Mouse (Mus musculus) kidney, embryonic 16.5 days (tissue): ENCODE measurements around the gene Tspear. TPM values are rescaled to one million over a fixed set of nuclear protein-coding genes. Genes with fewer than 3 reads are reported as not detected.
"Not testable (repeated sequence)": the region's sequence is repeated elsewhere in the genome, so short reads cannot be mapped to it uniquely, and the experiment has no call there.

ENCODE experiments used
- ATAC-seq: fragments of 200-750 bp; cut with Nextera tagmentation; 2 replicates; pipeline ENCODE4 v1.8.0; 2017; ENCODE audit warnings: moderate TSS enrichment; ENCODE audit not compliant: low FRiP score, low TSS enrichment
- H3K27ac ChIP-seq: fragments of 300-500 bp; sonication (generic); 2 replicates; pipeline ENCODE4 v1.5.1; 2014; ENCODE audit warnings: low read length
- H3K27me3 ChIP-seq: fragments of 300-500 bp; sonication (generic); 2 replicates; pipeline ENCODE4 v1.6.1; 2014; ENCODE audit warnings: low read length, control low read depth, mixed read lengths; ENCODE audit not compliant: insufficient read depth
- H3K36me3 ChIP-seq: fragments of 300-500 bp; sonication (generic); 2 replicates; pipeline ENCODE4 v1.6.1; 2014; ENCODE audit warnings: low read length, control low read depth, mixed read lengths; ENCODE audit not compliant: insufficient read depth
- H3K4me1 ChIP-seq: fragments of 300-500 bp; sonication (generic); 2 replicates; pipeline ENCODE4 v1.6.1; 2014; ENCODE audit warnings: low read length, control low read depth, mixed read lengths; ENCODE audit not compliant: insufficient read depth
- H3K4me2 ChIP-seq: fragments of 300-500 bp; sonication (generic); replicated peaks from 2 replicates; pipeline ENCODE4 v1.6.1; 2014; ENCODE audit warnings: low read depth, low read length
- H3K4me3 ChIP-seq: fragments of 300-500 bp; sonication (generic); 2 replicates; pipeline ENCODE4 v1.5.1; 2014; ENCODE audit warnings: mild to moderate bottlenecking, low read length
- H3K9ac ChIP-seq: fragments of 300-500 bp; sonication (generic); replicated peaks from 2 replicates; pipeline ENCODE4 v1.6.1; 2014; ENCODE audit warnings: low read length
- H3K9me3 ChIP-seq: fragments of 300-500 bp; sonication (generic); 2 replicates; pipeline ENCODE4 v1.6.1; 2016; ENCODE audit warnings: low read length, control low read depth
- WGBS: fragments of 180-500 bp; shearing (Covaris S2); extraction: QIAGEN DNeasy Blood & Tissue Kit; methylation state at CpG from one replicate; pipeline ENCODE4 v1.1.7; 2014; 5-methylcytosine and 5-hydroxymethylcytosine counted together
- polyA plus RNA-seq: library from polyadenylated mRNA; unstranded; fragments of >200 nt; fragmentation: Nextera tagmentation; extraction: Ambion mirVana; gene quantifications from 2 replicates; pipeline ENCODE4 v1.2.1, GENCODE M21; 2015

The Tspear gene
- polyA plus RNA-seq, 1 experiment from 2014 or later, result 0.71 TPM

DNA sequence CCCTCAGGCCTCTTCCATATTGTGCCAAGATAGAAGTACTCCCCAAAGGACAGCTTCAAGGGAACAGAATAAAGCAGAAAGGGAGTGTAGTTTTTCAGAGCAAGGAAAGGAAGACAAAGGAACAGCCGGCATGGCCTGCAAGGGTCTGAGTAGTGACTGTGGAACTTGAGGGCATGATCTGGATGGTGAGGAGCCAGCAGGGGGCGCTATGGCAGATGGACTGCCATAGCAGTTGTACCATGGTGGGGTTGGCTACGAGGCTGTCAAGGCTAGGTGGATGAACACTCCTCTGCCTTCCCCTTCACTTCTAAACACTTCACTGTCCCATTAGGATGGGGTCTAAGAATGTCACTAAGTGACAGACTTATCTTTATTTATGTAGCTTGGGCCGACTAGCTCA lies 42.9 kb downstream of the Tspear start:
- no peak for ATAC-seq

DNA sequence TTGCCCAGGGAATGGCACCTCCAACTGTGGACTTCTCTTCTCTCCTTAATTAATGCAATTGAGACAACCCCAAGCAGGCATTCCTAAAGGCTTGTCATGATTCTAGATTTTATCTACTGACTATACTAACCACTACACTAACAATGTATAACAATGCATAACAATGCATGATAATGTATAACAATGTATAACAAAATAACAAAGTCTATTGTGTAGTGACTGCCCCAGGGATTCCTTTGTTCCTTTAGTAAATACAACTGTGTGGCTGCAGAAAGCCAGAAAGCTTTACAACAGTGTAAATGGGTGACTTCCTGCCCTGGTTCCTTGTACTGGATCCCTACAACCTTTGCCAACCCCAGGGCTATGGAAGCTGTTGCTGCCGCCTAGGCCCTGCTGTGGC lies 49.6 kb downstream of the Tspear start:
- no peak overlapping the region for H3K9ac ChIP-seq
- H3K36me3 ChIP-seq, result no peaks in the 10 kb centered on the region
- no peaks in the 10 kb centered on the region for H3K4me1 ChIP-seq
- WGBS, result 100% methylated on average over 1 of the region's 1 CpGs
- no peak overlapping the region for H3K4me3 ChIP-seq
- H3K4me2 ChIP-seq, result no peak overlapping the region
- no peak for ATAC-seq
- no peaks in the 10 kb centered on the region for H3K27me3 ChIP-seq
- H3K9me3 ChIP-seq, result no peaks in the 10 kb centered on the region; the same call in 1 of the 2 replicates
- H3K27ac ChIP-seq, result no peak overlapping the region

More for the DNA sequence above, 42.9 kb downstream of the Tspear start:
- Histone ChIP-seq H3K9me3 (no peaks in the 10 kb centered on the region), H3K9ac (no peak overlapping the region), H3K4me1 (no peaks in the 10 kb centered on the region), H3K27ac (no peak overlapping the region), H3K4me3 (no peak overlapping the region), H3K27me3 (no peaks in the 10 kb centered on the region), H3K4me2 (no peak overlapping the region), H3K36me3 (no peaks in the 10 kb centered on the region)
- whole genome bisulfite sequencing, result 47% methylated on average over 4 of the region's 4 CpGs

DNA sequence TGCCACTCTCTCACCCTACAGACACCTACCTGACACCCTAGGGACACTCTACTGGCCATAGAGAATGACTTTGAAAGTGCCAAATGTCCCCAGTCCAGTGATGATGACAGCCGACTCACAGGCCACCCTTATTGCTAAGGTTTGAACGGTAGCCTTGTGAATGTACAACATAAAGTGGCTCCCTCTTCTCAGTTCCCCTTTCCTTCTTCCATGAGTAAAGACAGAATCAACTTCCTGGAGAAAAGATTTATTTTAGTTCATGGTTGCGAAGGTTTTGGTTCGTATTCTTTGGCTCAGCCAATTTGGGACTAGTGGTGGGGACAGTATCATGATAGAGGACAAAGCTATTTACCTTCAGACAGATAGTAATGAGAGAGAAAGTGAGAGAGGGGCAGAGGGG lies 52.6 kb downstream of the Tspear start:
- 86% methylated on average over 4 of the region's 4 CpGs for WGBS
- Histone ChIP-seq H3K4me3 (no peak overlapping the region), H3K4me2 (no peak overlapping the region), H3K27me3 (no peaks in the 10 kb centered on the region), H3K4me1 (no peaks in the 10 kb centered on the region), H3K27ac (no peak overlapping the region), H3K36me3 (no peaks in the 10 kb centered on the region), H3K9ac (no peak overlapping the region), H3K9me3 (no peaks in the 10 kb centered on the region; the same call in 1 of the 2 replicates)
- ATAC-seq, result no peak

DNA sequence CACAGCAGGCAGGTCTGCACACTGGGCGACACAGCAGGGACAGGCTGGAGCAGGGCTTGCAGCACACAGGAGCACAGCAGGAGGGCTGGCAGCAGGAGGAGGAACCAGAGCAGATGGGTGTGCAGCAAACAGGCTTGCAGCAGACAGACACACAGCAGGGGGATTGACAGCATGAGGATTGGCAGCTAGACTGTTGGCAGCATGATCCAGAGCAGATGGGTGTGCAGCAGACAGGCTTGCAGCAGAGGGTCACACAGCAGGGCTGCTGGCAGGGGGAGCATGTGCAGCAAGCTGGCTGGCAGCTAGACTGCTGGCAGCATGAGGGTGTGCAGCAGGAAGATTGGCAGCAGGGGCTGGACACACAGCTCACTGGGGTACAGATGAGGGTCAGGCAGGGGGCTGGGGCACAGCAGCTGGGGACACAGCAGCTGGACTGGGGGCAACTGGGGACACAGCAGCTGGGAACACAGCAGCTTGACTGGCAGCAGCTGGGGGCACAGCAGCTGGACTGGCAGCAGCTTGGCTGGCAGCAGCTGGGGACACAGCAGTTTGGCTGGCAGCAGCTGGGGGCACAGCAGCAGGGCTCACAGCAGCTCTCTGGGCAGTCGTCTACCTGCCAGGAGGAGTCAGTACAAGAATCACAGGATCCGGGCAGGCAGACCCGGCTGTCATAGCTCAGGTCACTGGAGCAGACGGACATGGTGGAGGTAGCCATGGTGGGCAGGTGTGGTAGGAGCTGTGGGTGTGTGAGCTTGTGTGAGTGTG lies 55.7 kb downstream of the Tspear start, which contains the start of gene Gm18596:
Gm18596 (minus strand) TSS at position 715 of the 765 bp plus-strand sequence.
- not testable (repeated sequence) for H3K4me2 ChIP-seq, H3K36me3 ChIP-seq, H3K27me3 ChIP-seq, H3K27ac ChIP-seq, H3K4me3 ChIP-seq, ATAC-seq, H3K9me3 ChIP-seq, H3K4me1 ChIP-seq, H3K9ac ChIP-seq
- 65% methylated on average over 4 of the region's 5 CpGs for WGBS

DNA sequence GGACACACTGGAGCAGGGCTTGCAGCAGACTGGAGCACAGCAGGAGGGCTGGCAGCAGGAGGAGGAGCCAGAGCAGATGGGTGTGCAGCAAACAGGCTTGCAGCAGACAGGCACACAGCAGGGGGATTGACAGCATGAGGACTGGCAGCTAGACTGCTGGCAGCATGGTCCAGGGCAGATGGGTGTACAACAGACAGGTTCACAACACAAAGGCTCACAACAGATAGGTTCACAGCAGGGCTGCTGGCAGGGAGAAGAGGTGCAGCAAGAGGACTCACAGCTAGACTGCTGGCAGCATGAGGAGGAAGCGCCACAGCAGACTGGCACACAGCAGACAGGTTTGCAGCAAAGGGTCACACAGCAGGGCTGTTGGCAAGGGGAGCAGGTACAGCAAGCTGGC lies 64.3 kb downstream of the Tspear start:
- not testable (repeated sequence) for ATAC-seq, H3K4me3 ChIP-seq, H3K27ac ChIP-seq, H3K4me2 ChIP-seq, H3K36me3 ChIP-seq, H3K4me1 ChIP-seq, H3K9ac ChIP-seq, H3K27me3 ChIP-seq, H3K9me3 ChIP-seq
- WGBS, result 77% methylated on average over 1 of the region's 1 CpGs

DNA sequence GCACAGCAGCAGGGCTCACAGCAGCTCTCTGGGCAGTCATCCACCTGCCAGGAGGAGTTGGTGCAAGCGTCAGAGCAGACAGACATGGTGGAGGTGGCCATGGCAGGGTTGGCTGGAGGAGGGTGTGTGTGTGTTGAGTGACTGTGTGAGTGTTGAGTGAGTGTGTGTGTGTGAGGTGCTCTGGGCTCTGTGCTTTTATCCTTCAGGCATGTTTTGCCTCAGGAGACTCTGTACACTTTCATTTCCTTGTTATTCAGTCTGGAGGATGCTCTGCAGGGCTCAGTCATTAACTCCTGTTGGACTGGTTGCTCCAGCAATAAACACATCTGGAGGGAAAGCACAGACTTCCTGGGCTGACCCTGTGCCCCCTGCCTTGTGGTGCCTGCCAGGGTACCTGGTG lies 64.9 kb downstream of the Tspear start, which contains the start of gene Gm9736:
Gm9736 (minus strand) TSS at position 101 of the 400 bp plus-strand sequence.
- H3K27ac ChIP-seq, H3K9ac ChIP-seq, ATAC-seq, H3K9me3 ChIP-seq, H3K27me3 ChIP-seq, H3K4me3 ChIP-seq, H3K4me2 ChIP-seq, H3K4me1 ChIP-seq, H3K36me3 ChIP-seq: not testable (repeated sequence)
- WGBS, result 64% methylated on average over 1 of the region's 1 CpGs

DNA sequence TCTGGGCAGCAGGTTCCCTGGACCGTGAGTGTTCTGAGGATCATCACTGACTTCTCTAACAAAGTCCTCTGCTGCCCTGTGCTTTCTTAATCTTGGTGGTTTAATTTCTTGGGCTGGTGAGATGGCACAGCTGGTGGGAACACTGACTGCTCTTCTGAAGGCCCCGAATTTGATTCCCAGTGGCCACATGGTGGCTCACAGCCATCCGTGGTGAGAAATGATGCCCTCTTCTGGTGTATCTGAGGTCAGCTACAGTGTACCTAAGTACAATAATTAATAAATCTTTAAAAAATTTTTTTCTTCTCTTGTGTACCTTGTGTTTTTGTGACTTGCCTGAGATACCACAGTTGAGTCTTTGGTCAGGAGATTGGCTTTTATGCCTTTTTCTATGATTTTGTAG lies 65.9 kb downstream of the Tspear start:
- WGBS, result 63% methylated on average over 3 of the region's 3 CpGs
- H3K27ac ChIP-seq, H3K36me3 ChIP-seq, H3K27me3 ChIP-seq, H3K4me2 ChIP-seq, H3K9ac ChIP-seq, H3K4me1 ChIP-seq, ATAC-seq, H3K4me3 ChIP-seq, H3K9me3 ChIP-seq: not testable (repeated sequence)

DNA sequence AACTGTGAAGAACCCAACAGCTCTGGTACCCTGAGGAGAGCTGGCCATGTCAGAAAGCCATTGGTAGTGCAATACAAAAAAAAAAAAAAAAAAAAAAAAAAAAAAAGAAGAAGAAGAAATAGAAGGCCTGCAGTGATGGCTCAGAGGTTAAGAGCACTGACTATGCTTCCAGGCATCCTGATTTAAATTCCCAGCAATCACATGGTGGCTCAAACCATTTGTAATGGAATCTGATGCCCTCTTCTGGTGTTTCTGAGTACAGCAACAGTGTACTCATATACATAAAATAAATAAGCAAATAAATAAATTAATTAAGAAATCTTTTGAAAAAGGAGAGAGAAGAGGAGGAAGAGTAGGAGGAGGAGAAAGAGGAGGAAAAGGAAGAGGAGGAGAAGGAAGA lies 67.1 kb downstream of the Tspear start:
- Histone ChIP-seq H3K36me3 (no peaks in the 10 kb centered on the region), H3K27me3 (no peaks in the 10 kb centered on the region), H3K4me1 (no peaks in the 10 kb centered on the region), H3K4me3 (no peak overlapping the region), H3K4me2 (no peak overlapping the region), H3K9ac (no peak overlapping the region), H3K9me3 (no peaks in the 10 kb centered on the region), H3K27ac (no peak overlapping the region)
- no peak for ATAC-seq

DNA sequence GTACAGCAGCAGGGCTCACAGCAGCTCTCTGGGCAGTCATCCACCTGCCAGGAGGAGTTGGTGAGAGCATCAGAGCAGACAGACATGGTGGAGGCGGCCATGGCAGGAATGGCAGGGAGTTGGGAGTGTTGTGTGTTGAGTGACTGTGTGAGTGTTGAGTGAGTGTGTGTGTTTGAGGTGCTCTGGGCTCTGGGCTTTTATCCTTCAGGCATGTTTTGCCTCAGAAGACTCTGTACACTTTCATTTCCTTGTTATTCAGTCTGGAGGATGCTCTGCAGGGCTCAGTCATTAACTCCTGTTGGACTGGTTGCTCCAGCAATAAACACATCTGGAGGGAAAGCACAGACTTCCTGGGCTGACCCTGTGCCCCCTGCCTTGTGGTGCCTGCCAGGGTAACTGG lies 73.2 kb downstream of the Tspear start, which contains the start of gene Gm3233:
Gm3233 (minus strand) TSS at position 101 of the 400 bp plus-strand sequence.
- not testable (repeated sequence) for H3K4me3 ChIP-seq, H3K9ac ChIP-seq
- WGBS, result no CpG with 5 or more reads among the region's 1 CpGs

DNA sequence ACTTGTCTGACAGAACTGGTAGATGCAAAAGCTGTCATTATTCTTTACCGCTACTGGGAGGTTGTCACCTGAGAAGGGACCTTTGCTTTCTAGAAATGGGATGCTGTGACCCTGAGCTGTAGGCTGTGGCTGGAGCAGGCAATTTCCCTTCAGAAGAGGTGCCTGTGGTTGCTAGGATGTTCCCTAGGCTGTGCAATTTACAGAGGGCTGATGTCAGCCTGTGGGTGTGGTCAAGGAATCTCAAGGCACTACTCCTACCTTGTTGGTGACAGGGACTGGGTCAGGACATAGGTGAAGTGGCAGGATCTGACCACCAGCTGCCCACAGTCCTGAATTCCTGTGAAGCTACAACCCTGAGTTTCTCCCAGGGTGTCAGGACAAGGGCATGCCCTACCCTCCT lies 83.4 kb downstream of the Tspear start:
- Histone ChIP-seq H3K9ac (no peak overlapping the region), H3K9me3 (no peaks in the 10 kb centered on the region), H3K4me1 (no peaks in the 10 kb centered on the region), H3K27ac (no peak overlapping the region), H3K4me3 (no peak overlapping the region), H3K36me3 (no peaks in the 10 kb centered on the region), H3K27me3 (no peaks in the 10 kb centered on the region), H3K4me2 (no peak overlapping the region)
- 62% methylated on average over 1 of the region's 1 CpGs for WGBS
- no peak for ATAC-seq

More for the DNA sequence above, 73.2 kb downstream of the Tspear start, which contains the start of gene Gm3233:
- H3K27me3 ChIP-seq, H3K4me2 ChIP-seq, ATAC-seq, H3K4me1 ChIP-seq, H3K27ac ChIP-seq, H3K9me3 ChIP-seq, H3K36me3 ChIP-seq: not testable (repeated sequence)
